Mouse (Mus musculus) right cerebral cortex, postnatal 14 days (tissue): ENCODE data around the gene Zfp541.
A peak's percentile ranks its signal among the peaks of the same experiment; 100 is the strongest.

Experiments
- DNase-seq: peaks from one replicate; pipeline ENCODE4 v3.0.0; 2022

Zfp541 gene

DNA sequence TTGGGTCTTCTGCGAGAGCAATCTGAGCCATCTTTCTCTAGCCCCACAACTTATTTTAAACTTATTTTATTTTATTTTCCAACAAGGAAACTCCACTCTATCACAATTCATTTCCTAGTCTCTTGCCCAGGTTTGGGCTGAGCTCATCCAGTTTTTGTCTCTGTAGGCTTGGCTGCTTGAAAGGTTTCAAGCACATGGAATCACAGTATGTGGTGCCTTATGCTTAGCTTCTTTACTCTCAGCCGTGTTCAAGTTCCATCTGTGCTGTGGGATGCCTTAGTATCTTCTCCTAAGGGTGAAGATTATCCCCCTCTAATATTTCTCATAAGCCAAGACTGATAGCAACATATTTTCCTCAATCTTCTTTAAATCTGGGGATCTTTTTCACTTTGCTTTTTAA is 26.0 kb downstream of the Zfp541 start:
- no peak for DNase-seq

DNA sequence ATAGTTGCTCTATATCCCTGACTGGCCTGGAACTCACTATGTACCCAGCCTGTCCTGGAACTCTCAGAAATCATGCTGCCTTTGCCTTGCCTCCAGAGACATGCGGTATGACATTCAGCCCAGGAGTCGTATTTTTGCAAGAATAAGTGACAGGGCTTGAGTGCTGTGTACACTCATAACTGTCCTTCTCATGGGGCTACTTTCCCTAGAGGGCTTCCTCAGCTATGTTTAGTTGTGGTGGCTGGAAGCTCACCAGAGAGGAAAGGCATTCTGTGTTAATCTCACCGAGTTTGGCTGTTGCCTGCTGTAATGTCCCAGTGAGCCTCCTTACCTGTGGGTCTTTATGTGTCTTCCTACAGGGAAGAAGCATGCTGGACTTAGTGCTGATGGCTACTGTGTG is 33.0 kb downstream of the Zfp541 start:
- DNase-seq: no peak

DNA sequence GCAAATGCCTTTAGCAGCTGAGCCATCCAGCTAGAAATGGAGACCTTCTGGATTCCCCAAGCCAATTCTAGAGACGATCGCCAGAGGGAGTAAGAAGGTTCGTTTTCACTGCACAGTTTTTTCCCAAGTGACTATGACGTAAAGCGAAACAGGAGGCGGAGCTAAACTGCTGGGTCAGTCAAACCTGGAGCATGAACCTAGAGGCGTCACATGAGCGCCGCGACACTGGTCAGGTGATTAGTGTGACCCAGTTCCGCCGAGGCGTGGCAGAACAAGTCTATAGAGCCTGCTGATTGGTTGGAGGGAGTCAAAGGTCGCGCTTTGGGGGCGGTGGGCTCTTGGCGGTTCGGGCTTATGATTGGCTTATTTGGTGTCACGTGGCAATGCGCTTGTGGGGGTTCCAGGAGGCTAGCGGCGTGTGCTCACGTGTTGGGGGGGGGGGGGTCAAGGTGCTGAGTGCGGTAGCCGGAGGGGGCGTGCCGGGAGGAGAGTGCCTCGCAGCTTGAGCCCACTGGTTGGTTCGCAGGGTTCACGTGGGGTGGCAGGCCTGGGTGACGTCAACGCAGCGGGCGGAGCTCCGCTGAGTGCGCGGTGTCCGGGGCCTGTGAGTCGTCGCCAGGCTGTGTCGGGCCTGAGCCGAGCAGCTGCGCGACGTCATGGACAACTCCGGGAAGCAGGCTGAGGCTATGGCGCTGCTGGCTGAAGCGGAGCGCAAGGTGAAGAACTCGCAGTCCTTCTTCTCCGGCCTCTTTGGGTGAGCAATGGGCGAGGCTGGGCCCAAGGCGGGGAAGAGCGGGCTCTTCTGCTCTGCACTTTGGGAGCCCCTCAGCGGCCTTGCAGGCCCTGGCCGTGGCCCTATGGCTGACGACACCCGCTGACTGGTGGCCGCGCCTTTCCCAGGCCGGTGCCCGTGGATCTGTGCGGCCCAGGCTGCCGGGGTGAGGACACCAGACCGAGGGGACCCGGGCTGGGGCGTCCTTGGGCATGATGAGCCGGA is 36.7 kb downstream of the Zfp541 start, which contains the start of gene Napa:
Gene Napa (plus strand): TSS at position 438 of the 997 bp plus-strand sequence.
- DNase-seq: peak; percentile 98

DNA sequence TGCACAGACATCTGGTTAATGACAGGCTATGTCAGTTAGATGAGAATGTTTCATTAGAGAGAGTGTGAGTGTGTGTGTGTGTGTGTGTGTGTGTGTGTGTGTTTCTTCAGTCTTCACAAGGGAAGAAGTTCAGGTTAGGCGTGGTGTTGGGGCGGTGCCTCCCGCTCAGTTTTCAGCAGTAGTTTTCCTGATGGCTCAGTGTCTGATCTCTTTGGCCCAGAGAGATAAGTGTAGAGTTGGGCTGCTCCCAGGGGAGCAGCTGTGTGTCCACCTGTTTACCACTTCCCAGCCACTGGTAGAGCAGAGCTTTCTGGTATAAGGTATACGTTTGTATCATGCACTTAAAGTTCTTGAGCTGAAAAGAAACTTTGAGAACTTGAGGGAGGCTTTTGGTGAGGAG is 38.3 kb downstream of the Zfp541 start:
- no peak for DNase-seq

- DNase-seq: no peak
Measured at GRCm38 (mm10) chr7:16101081-16101480, 39.5 kb downstream of the Zfp541 start.

DNA sequence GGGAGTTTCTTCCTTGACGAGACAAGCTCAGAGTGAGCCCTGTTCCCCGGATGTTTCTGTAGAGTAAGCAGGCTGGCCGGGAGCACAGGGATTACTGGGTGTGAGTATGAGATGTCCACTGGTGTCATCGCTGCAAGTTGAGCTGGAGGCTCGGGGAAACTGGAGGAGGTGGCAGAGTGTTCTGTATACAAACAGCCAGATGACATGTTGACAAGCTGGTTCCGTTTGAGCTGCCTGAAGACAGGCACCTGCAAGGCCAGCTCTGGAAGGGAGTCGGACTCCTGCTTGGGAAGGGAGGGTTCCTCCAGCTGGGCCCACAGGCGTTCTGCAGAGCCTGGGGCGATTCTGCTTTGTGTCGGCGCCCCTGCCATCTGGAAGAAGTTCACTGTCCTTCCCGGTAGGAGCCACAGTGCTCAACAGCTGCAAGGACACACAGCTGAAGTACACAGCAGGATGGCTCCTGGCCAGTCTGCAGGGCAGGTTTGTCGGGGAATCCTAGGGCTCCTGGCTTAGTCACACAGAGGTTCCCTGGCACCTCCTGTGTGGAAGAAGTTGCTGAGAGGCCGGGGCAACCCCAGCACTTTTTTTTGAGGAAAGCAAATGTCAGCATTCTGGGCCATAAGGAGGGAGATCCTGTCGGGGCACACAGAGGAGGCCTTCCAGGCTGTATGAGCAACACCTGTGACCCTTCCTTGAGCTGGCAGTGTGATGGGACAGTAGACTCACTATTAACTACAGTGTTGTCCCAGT is 40.3 kb downstream of the Zfp541 start:
- no peak for DNase-seq

GRCm38 (mm10) chr7:16102686-16103226 is 41.1 kb downstream of the Zfp541 start:
- no peak for DNase-seq

GRCm38 (mm10) chr7:16103760-16104159 is 42.1 kb downstream of the Zfp541 start:
- DNase-seq: peak; percentile 63

DNA sequence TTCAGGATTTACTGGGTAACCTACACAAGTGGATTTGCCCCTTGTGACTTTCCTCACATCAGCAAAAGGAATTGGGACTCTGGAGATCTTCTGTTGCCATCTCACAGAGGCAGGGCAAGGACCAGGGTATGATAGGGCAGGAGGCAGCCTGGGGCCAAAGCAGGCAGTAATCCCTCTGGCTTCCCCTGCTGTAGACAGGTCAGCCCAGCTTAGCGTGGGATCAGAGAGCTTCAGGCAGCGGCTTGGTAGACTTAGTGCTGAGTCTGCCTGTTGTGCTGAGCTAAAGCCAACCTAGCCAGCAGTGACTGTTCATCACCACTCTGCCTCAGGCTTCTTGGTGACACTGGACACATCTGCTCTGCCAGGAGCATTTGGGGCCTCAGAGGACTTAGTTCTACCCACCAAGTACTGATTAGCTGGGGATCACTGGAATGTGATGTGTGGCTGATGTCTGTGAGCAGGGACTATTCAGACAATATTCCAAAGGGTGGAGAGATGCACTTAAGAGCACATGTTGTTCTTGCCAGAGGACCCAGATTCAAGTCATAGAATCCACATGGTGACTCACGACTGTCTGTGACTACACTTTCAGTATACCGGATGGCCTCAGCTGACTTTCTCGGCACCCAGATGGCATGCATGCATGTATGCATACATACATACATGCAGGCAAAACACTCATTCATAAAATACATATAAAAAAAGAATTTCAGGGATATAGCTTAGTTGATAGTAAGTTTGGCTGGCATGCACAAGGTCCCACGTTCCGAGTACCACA is 43.2 kb downstream of the Zfp541 start:
- no peak for DNase-seq

DNA sequence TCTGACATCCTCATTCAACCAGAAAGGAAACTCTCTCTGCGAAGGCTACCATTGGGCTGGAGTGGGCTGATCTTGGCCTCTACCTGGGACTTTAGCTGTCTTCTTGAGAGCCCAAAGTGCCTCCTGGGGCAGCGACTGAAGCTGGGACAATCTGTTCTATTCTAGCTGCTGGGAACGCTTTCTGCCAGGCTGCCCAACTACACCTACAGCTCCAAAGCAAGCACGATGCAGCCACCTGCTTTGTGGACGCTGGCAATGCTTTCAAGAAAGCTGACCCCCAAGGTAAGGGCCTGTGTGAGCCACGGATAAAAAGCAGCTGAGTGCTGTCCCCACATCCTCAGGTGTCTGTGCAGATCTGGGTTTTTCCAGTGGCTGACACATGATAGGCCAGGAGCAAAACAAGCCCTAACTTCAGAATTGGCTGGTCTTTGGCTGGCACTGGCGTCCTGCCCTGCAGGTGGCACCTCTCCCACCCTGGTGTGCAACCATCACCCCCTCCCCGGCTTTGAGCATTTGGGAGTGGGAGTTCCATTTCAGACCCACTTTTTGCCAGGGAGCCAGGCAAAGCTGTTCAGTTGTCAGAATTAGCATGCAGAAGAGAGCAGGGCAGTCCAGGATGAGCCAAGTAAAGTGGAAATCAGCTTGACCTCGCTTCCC is 47.4 kb downstream of the Zfp541 start:
- no peak for DNase-seq

- no peak for DNase-seq
Measured at GRCm38 (mm10) chr7:16110158-16110557, 48.5 kb downstream of the Zfp541 start.

DNA sequence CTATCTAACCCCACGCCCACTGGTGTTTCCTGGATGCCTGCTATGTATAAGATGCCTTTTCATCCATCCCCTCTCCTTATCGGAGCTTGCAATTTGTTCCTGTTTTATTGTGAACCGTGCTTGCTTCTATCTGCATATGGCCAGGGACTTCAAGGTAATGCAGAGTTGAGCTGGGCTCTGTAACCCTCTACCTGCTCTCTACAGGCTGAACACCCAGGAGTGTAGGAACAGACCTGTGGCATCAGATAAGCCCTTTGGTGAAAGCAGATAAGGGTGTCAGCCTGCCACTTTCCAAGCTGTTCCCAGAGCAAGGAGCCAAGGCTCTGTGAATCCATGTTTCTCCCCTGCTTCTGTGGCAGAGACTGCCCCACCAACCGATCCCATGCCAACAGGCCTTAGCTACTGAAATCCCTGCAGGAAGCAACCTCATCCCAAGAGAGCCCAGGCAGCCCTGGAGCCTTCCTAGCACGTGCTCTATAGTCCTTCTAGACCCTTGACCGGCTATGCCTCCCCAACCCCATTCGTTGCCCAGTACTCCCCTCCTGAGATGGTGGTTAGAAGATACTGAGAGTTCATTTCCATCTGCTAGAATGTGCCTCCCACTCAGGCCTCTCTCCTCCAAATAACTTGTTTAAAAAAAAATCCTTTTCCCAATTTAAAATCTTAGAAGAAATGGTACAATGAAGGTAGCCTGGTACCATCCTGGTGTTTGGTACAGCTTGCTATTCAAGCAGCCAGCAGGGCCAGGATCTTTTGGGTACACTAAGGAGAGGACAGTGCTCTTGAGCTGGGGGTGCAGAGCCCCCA is 49.9 kb downstream of the Zfp541 start:
- no peak for DNase-seq

GRCm38 (mm10) chr7:16116418-16116817 is 54.8 kb downstream of the Zfp541 start:
- no peak for DNase-seq

DNA sequence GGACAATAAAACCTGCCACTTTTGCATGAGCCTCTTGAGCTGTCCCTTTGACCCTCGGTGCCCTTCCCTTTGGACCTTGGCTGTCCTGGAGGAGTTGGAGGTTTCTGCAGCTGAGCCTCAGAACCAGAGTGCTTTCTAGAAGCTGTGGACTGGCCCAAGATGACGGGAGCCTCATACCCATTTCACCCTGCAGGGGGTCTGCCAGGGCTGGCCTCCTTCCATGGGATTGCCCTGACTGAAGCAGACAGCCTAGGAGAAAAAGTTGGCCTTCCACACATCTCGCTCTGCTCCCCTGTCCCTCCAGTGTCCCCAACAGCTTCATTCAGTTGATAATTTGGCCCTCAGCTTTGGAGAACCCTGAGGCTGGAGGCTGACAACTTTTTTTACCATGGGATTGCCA is 55.5 kb downstream of the Zfp541 start:
- no peak for DNase-seq

- peak; percentile 90 for DNase-seq
Measured at GRCm38 (mm10) chr7:16119569-16120261, 58.1 kb downstream of the Zfp541 start, which contains the start of gene Kptn. Gene Kptn, plus strand, starts transcription at chr7:16119895.

DNA sequence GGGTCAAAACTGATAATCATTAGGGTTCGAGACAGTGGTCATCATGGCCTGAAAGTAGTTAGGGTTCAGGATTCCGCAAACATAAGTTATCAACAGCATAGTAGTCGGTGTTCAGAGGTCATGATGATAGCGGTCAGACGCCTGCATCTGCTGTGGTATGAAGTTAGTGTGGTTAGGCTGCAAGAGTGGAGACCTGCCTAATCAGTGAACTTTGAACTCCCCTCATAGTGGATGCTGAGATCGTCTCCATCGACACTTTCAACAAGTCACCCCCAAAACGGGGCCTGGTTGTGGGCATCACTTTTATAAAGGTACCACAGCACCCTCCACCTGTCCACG is 58.6 kb downstream of the Zfp541 start:
- no peak for DNase-seq

- no peak for DNase-seq
Measured at GRCm38 (mm10) chr7:16125829-16126228, 64.2 kb downstream of the Zfp541 start.

- peak; percentile 57 for DNase-seq
Measured at GRCm38 (mm10) chr7:16128344-16128743, 66.7 kb downstream of the Zfp541 start.

DNA sequence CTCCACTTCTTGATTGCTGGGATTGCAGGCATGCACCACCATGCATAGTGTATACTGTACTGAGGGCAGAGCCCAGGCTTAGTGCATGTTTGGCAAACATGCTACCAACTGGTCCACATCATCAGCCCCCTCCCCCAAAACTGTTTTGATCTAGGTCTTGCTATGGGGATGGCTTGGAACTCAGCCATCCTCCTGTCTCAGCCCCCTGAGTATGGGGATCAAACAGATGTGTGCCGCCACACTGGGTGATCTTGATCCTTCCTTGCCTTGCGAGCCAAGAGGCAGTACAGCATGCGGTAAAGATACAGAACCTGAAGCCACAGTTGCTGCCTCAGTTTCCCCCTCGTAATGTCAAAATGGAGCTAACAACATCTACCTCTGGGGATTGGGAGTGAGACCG is 67.3 kb downstream of the Zfp541 start:
- DNase-seq: no peak

DNA sequence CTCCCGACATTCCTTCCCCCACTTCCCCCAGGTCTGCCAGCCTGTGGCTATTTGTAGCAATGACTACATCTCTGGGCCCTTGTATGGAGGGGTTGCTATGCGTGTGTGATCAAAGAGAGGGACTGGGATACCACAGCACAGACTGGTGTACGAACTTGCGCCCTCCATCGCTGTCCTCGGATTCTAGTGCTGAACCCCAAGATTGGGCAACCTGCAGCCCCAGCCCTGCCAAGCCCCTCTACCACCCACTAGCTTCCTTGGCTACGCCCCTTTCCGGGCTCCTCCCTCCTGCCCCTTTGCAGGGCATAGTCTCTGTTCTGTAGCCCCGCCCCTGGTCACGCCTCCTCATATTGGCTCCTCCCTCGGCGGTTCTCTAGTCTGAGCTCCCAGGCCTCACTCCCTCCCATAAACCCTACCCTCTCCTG is 67.8 kb downstream of the Zfp541 start, which contains the start of gene Slc8a2:
Gene Slc8a2 (plus strand): TSS at position 406 of the 425 bp plus-strand sequence.
- DNase-seq: peak; percentile 88
